Mouse (Mus musculus) megakaryocyte, embryonic 14.5 days (primary cell): ENCODE measurements around the gene Tldc2.

ENCODE experiments used
- FLI1 ChIP-seq: IDR thresholded peaks from 2 replicates; pipeline ENCODE4 v1.6.1; 2012; ENCODE audit warnings: low read length, inconsistent platforms, mixed read lengths
- GATA1 ChIP-seq: IDR thresholded peaks from 3 replicates; pipeline ENCODE4 v1.6.1; 2012; ENCODE audit warnings: mixed read lengths, low read length, inconsistent platforms, borderline replicate concordance

DNA sequence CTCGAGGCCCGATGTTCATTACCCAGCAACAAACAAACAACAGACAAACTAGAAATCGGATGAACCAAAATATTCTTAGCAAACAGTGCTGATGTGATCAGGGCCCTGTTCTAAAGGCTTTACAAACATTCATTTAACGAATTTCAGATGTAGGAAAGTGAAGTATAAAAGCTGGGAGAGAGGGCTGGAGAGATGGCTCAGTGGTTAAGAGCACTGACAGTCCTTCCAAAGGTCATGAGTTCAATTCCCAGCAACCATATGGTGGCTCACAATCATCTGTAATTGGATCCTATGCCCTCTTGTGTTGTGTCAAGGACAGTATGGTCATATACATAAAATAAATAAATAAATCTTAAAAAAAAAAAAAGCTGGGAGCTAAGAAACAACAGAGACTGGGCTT, 49.3 kb downstream of the Tldc2 start:
- TF ChIP-seq GATA1: no peak
- no peak for TF ChIP-seq FLI1
